Mouse (Mus musculus): ENCODE measurements around the gene Rnf208. TPM values are rescaled to one million over a fixed set of nuclear protein-coding genes. Genes with fewer than 3 reads are reported as not detected.

The Rnf208 gene
- 1 to 10 TPM; 1.2 to 4.3 TPM for polyA plus RNA-seq (2017; shearing (Covaris generic))

GRCm38 (mm10) chr2:25242101-25242506, at the start of gene Rnf208, which contains the start of gene Cysrt1:
Rnf208 (plus strand) TSS chr2:25242255.
Cysrt1 (minus strand) TSS chr2:25242452.

GRCm38 (mm10) chr2:25196172-25196954, 45.7 kb upstream of the Rnf208 start, which contains the start of gene Tor4a:
Tor4a (minus strand) TSS chr2:25196886.

GRCm38 (mm10) chr2:25211121-25211670, 30.9 kb upstream of the Rnf208 start, which contains the start of gene Nelfb:
Nelfb (minus strand) TSS chr2:25211489.

GRCm38 (mm10) chr2:25214444-25214843, 27.6 kb upstream of the Rnf208 start, which contains the start of gene Stpg3:
Stpg3 (minus strand) TSS chr2:25214637.

GRCm38 (mm10) chr2:25218445-25218844, 23.6 kb upstream of the Rnf208 start, which contains the start of gene Fam166a:
Fam166a (plus strand) TSS chr2:25218745.

GRCm38 (mm10) chr2:25224492-25224765, 17.6 kb upstream of the Rnf208 start, which contains the start of gene Tubb4b:
Tubb4b (minus strand) TSS chr2:25224702.

GRCm38 (mm10) chr2:25234050-25234449, 8.0 kb upstream of the Rnf208 start, which contains the start of gene Slc34a3:
Slc34a3 (minus strand) TSS chr2:25234364.

GRCm38 (mm10) chr2:25236614-25237013, 5.4 kb upstream of the Rnf208 start, which contains the start of gene Rnf224:
Rnf224 (minus strand) TSS chr2:25236787.

GRCm38 (mm10) chr2:25246183-25247072, 4.4 kb downstream of the Rnf208 start, which contains the start of gene AL732309.1:
AL732309.1 (minus strand) TSS chr2:25246863.

GRCm38 (mm10) chr2:25255284-25255779, 13.3 kb downstream of the Rnf208 start, which contains the start of gene Tmem203:
Tmem203 (plus strand) TSS chr2:25255439.

GRCm38 (mm10) chr2:25262291-25262767, 20.3 kb downstream of the Rnf208 start, which contains the start of gene Tprn:
Tprn (plus strand) TSS chr2:25262618.

GRCm38 (mm10) chr2:25271827-25272511, 29.9 kb downstream of the Rnf208 start, which contains the start of the genes Ssna1 and Anapc2:
Ssna1 (minus strand) TSS chr2:25272438.
Anapc2 (plus strand) TSS chr2:25272478.

GRCm38 (mm10) chr2:25287927-25288649, 46.0 kb downstream of the Rnf208 start, which contains the start of gene Tmem210:
Tmem210 (plus strand) TSS chr2:25288145.

GRCm38 (mm10) chr2:25289651-25290050, 47.6 kb downstream of the Rnf208 start, which contains the start of gene Lrrc26:
Lrrc26 (plus strand) TSS chr2:25289915.

Other genes with a start within 250 kb of the Rnf208 start
- gene Nsmf, start 187.9 kb upstream of the Rnf208 start, polyA plus RNA-seq (2017; shearing (Covaris generic)), result 10 to 100 TPM; 31.8 to 38.7 TPM
- gene Entpd8, start 162.0 kb upstream of the Rnf208 start, polyA plus RNA-seq (2017; shearing (Covaris generic)), result not detected
- 1 to 10 TPM; 1.3 to 1.4 TPM for gene Noxa1, start 147.1 kb upstream of the Rnf208 start, polyA plus RNA-seq (2017; shearing (Covaris generic))
- 1 to 10 TPM; 3.6 to 4.7 TPM for gene Nrarp, start 61.5 kb upstream of the Rnf208 start, polyA plus RNA-seq (2017; shearing (Covaris generic))
- gene Tor4a, start 45.4 kb upstream of the Rnf208 start, polyA plus RNA-seq (2017; shearing (Covaris generic)), result 100 to 1,000 TPM in 1 of 2 experiments, 10 to 100 TPM in 1; 82.2 to 121 TPM
- 100 to 1,000 TPM; 104 to 121 TPM for gene Nelfb, start 30.8 kb upstream of the Rnf208 start, polyA plus RNA-seq (2017; shearing (Covaris generic))
- not detected for gene Stpg3, start 27.6 kb upstream of the Rnf208 start, polyA plus RNA-seq (2017; shearing (Covaris generic))
- under 1 TPM in 1 of 2 experiments, not detected in 1; 0.44 TPM for gene Fam166a, start 23.5 kb upstream of the Rnf208 start, polyA plus RNA-seq (2017; shearing (Covaris generic))
- gene Tubb4b, start 17.6 kb upstream of the Rnf208 start, polyA plus RNA-seq (2017; shearing (Covaris generic)), result 100 to 1,000 TPM; 153 to 167 TPM
- under 1 TPM in 1 of 2 experiments, not detected in 1; 0.07 TPM for gene Slc34a3, start 7.9 kb upstream of the Rnf208 start, polyA plus RNA-seq (2017; shearing (Covaris generic))
- gene Rnf224, start 5.5 kb upstream of the Rnf208 start, polyA plus RNA-seq (2017; shearing (Covaris generic)), result under 1 TPM in 1 of 2 experiments, not detected in 1; 0.14 TPM
- not detected for gene Cysrt1, start 197 bp downstream of the Rnf208 start, polyA plus RNA-seq (2017; shearing (Covaris generic))
- 1 to 10 TPM; 2.1 to 9.4 TPM for gene AL732309.1, start 4.6 kb downstream of the Rnf208 start, polyA plus RNA-seq (2017; shearing (Covaris generic))
- 10 to 100 TPM; 31.0 to 41.1 TPM for gene Tmem203, start 13.2 kb downstream of the Rnf208 start, polyA plus RNA-seq (2017; shearing (Covaris generic))
- 10 to 100 TPM; 10.9 to 12.4 TPM for gene Tprn, start 20.4 kb downstream of the Rnf208 start, polyA plus RNA-seq (2017; shearing (Covaris generic))
- gene Ssna1, start 30.2 kb downstream of the Rnf208 start, polyA plus RNA-seq (2017; shearing (Covaris generic)), result 100 to 1,000 TPM; 140 TPM
- gene Anapc2, start 30.2 kb downstream of the Rnf208 start, polyA plus RNA-seq (2017; shearing (Covaris generic)), result 10 to 100 TPM; 78.1 to 84.1 TPM
- not detected for gene Tmem210, start 45.9 kb downstream of the Rnf208 start, polyA plus RNA-seq (2017; shearing (Covaris generic))
- not detected for gene Lrrc26, start 47.7 kb downstream of the Rnf208 start, polyA plus RNA-seq (2017; shearing (Covaris generic))
- under 1 TPM; 0.10 to 0.39 TPM for gene Grin1, start 76.9 kb downstream of the Rnf208 start, polyA plus RNA-seq (2017; shearing (Covaris generic))
- 10 to 100 TPM; 17.2 to 17.6 TPM for gene Man1b1, start 90.1 kb downstream of the Rnf208 start, polyA plus RNA-seq (2017; shearing (Covaris generic))
- 10 to 100 TPM; 13.0 to 16.1 TPM for gene Dpp7, start 114.1 kb downstream of the Rnf208 start, polyA plus RNA-seq (2017; shearing (Covaris generic))
- gene Uap1l1, start 123.4 kb downstream of the Rnf208 start, polyA plus RNA-seq (2017; shearing (Covaris generic)), result 10 to 100 TPM; 50.7 to 71.9 TPM
- gene Sapcd2, start 130.1 kb downstream of the Rnf208 start, polyA plus RNA-seq (2017; shearing (Covaris generic)), result 1 to 10 TPM; 4.3 to 6.6 TPM
- gene Entpd2, start 153.6 kb downstream of the Rnf208 start, polyA plus RNA-seq (2017; shearing (Covaris generic)), result under 1 TPM in 1 of 2 experiments, not detected in 1; 0.17 TPM
- 1 to 10 TPM; 1.1 to 4.0 TPM for gene Npdc1, start 157.1 kb downstream of the Rnf208 start, polyA plus RNA-seq (2017; shearing (Covaris generic))
- gene Fut7, start 181.0 kb downstream of the Rnf208 start, polyA plus RNA-seq (2017; shearing (Covaris generic)), result 10 to 100 TPM; 13.1 to 35.9 TPM
- 10 to 100 TPM; 20.5 to 67.6 TPM for gene Abca2, start 186.4 kb downstream of the Rnf208 start, polyA plus RNA-seq (2017; shearing (Covaris generic))
- gene Clic3, start 214.6 kb downstream of the Rnf208 start, polyA plus RNA-seq (2017; shearing (Covaris generic)), result 1 to 10 TPM; 1.1 to 2.4 TPM
- gene Paxx, start 218.8 kb downstream of the Rnf208 start, polyA plus RNA-seq (2017; shearing (Covaris generic)), result 100 to 1,000 TPM in 1 of 2 experiments, 10 to 100 TPM in 1; 95.9 to 106 TPM
- under 1 TPM in 1 of 2 experiments, not detected in 1; 0.63 TPM for gene Ptgds, start 227.8 kb downstream of the Rnf208 start, polyA plus RNA-seq (2017; shearing (Covaris generic))